14 mouse cellular contexts compared by ENCODE assay signal in the genomic region with DNA sequence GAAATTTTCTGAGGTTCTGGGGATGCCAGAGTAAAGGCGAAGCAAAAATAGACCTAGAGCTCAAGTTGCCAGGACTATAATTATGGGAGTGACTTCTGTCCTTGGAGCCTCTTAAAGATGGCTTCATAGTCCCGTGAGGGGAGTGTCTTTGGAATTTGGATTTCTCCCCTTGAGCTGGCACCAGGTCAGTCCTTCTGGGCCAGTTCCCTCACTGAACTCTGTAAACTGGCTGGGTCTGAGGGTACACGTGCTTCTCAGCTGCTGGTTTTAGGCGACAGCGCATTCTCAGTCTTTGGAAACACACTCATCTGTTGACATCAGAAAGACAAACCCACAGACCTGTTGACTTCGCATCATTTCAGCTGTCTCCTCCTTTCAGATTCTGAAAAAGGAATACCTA.
"Had no signal": no experiment of that assay in that cellular context is flagged by ENCODE, and none has a peak within 500 bp of the region (broad histone marks: within the 10 kb centered on the region; RNA-seq: fewer than 3 reads in every experiment).

No protein-coding gene starts in this region.

- H3K4me2 ChIP-seq: lung, embryonic 14.5 days; midbrain, embryonic 12.5 days; neural tube, embryonic 12.5 days; stomach, embryonic 15.5 days had no signal

- H3K4me3 ChIP-seq: midbrain, embryonic 10.5 days; midbrain, embryonic 12.5 days; neural tube, embryonic 12.5 days; stomach, embryonic 15.5 days had no signal

- H3K9me3 ChIP-seq: midbrain, embryonic 10.5 days; midbrain, embryonic 12.5 days; neural tube, embryonic 12.5 days; stomach, embryonic 15.5 days had no signal

- H3K9ac ChIP-seq: lung, embryonic 14.5 days; midbrain, embryonic 12.5 days; neural tube, embryonic 12.5 days; stomach, embryonic 15.5 days had no signal

- DNase-seq: lung, adult 18-20 months; lung, embryonic 14.5 days; lung, postnatal 10 days; lung, postnatal 4 days; midbrain, embryonic 14.5 days; right cerebral cortex, postnatal 14 days; thymus, adult 2 months; thymus, postnatal 25 days; thymus, postnatal 4 days had no signal

- H3K27me3 ChIP-seq: midbrain, embryonic 12.5 days; neural tube, embryonic 12.5 days; stomach, embryonic 15.5 days had no signal

- H3K27ac ChIP-seq: midbrain, embryonic 10.5 days; midbrain, embryonic 12.5 days; neural tube, embryonic 12.5 days; stomach, embryonic 15.5 days; stomach, postnatal 0 days had no signal

- H3K36me3 ChIP-seq: midbrain, embryonic 10.5 days; midbrain, embryonic 12.5 days; neural tube, embryonic 12.5 days; stomach, embryonic 15.5 days had no signal

- H3K4me1 ChIP-seq: midbrain, embryonic 10.5 days; midbrain, embryonic 12.5 days; neural tube, embryonic 12.5 days; stomach, embryonic 15.5 days had no signal
